Mouse (Mus musculus): Measurements from ENCODE around the gene Grk6. TPM values are rescaled to one million over a fixed set of nuclear protein-coding genes. Genes with fewer than 3 reads are reported as not detected.

Gene Grk6
- polyA plus RNA-seq (2014; fragmentation: Nextera tagmentation; extraction: Ambion mirVana): 42.0 and 52.3 TPM in 2 replicates

GRCm38 (mm10) chr13:55444937-55445315 is at the start of gene Grk6:
Grk6 (plus strand) TSS chr13:55445072.
- Histone ChIP-seq H3K27ac (ENCODE audit: low read depth, low read length) (peak within 1 kb of the TSS; percentile 83), H3K4me2 (peak within 1 kb of the TSS; percentile 84), H3K9me3 (ENCODE audit: control insufficient read depth, low read length) (no peaks in the 10 kb centered on the region), H3K4me3 (ENCODE audit: low read depth, low read length) (peak within 1 kb of the TSS; percentile 73), H3K27me3 (ENCODE audit: control insufficient read depth, insufficient read depth, low read length) (no peaks in the 10 kb centered on the region), H3K9ac (ENCODE audit: low read length) (peak within 1 kb of the TSS; percentile 94), H3K4me1 (ENCODE audit: control insufficient read depth, insufficient read depth, low read length) (peaks cover 18% of the 10 kb centered on the region), H3K36me3 (ENCODE audit: control insufficient read depth, insufficient read depth, low read length) (no peaks in the 10 kb centered on the region)
- ATAC-seq (ENCODE audit: low FRiP score) (peak; percentile 97), DNase-seq (ENCODE audit: low spot score, missing footprints) (peak; percentile 100)
- WGBS: under 1% methylated on average over 34 of the region's 35 CpGs

- no peaks in the 10 kb centered on the region for H3K4me1 ChIP-seq (ENCODE audit: control insufficient read depth, insufficient read depth, low read length)
- H3K36me3 ChIP-seq (ENCODE audit: control insufficient read depth, insufficient read depth, low read length): no peaks in the 10 kb centered on the region
- no peaks in the 10 kb centered on the region for H3K9me3 ChIP-seq (ENCODE audit: control insufficient read depth, low read length)
- H3K27me3 ChIP-seq (ENCODE audit: control insufficient read depth, insufficient read depth, low read length): no peaks in the 10 kb centered on the region
- H3K27ac ChIP-seq (ENCODE audit: low read depth, low read length): no peak within 1 kb of the TSS
- H3K4me3 ChIP-seq (ENCODE audit: low read depth, low read length): no peak within 1 kb of the TSS
- H3K4me2 ChIP-seq: no peak within 1 kb of the TSS
- no peak for DNase-seq (ENCODE audit: low spot score, missing footprints)
- no peak within 1 kb of the TSS for H3K9ac ChIP-seq (ENCODE audit: low read length)
- ATAC-seq (ENCODE audit: low FRiP score): no peak
- WGBS: 92% methylated on average over 1 of the region's 1 CpGs
Observed at GRCm38 (mm10) chr13:55398088-55398487, 46.8 kb upstream of the Grk6 start, which contains the start of gene Slc34a1. Slc34a1 (plus strand) TSS chr13:55398187.

GRCm38 (mm10) chr13:55399300-55400038 is 45.4 kb upstream of the Grk6 start:
- H3K27ac ChIP-seq (ENCODE audit: low read depth, low read length): no peak overlapping the region
- no peaks in the 10 kb centered on the region for H3K4me1 ChIP-seq (ENCODE audit: control insufficient read depth, insufficient read depth, low read length)
- DNase-seq (ENCODE audit: low spot score, missing footprints) (peak; percentile 21), ATAC-seq (ENCODE audit: low FRiP score) (no peak)
- H3K9me3 ChIP-seq (ENCODE audit: control insufficient read depth, low read length): no peaks in the 10 kb centered on the region
- no peaks in the 10 kb centered on the region for H3K27me3 ChIP-seq (ENCODE audit: control insufficient read depth, insufficient read depth, low read length)
- WGBS: 71% methylated on average over 5 of the region's 5 CpGs
- no peak overlapping the region for H3K4me3 ChIP-seq (ENCODE audit: low read depth, low read length)
- H3K4me2 ChIP-seq: no peak overlapping the region
- H3K9ac ChIP-seq (ENCODE audit: low read length): no peak overlapping the region
- no peaks in the 10 kb centered on the region for H3K36me3 ChIP-seq (ENCODE audit: control insufficient read depth, insufficient read depth, low read length)

GRCm38 (mm10) chr13:55400039-55400346 is 44.9 kb upstream of the Grk6 start:
- DNase-seq (ENCODE audit: low spot score, missing footprints) (no peak), ATAC-seq (ENCODE audit: low FRiP score) (no peak)
- H3K9me3 ChIP-seq (ENCODE audit: control insufficient read depth, low read length): no peaks in the 10 kb centered on the region
- H3K27me3 ChIP-seq (ENCODE audit: control insufficient read depth, insufficient read depth, low read length): no peaks in the 10 kb centered on the region
- H3K27ac ChIP-seq (ENCODE audit: low read depth, low read length): no peak overlapping the region
- no peaks in the 10 kb centered on the region for H3K36me3 ChIP-seq (ENCODE audit: control insufficient read depth, insufficient read depth, low read length)
- H3K4me1 ChIP-seq (ENCODE audit: control insufficient read depth, insufficient read depth, low read length): no peaks in the 10 kb centered on the region
- no peak overlapping the region for H3K9ac ChIP-seq (ENCODE audit: low read length)
- no peak overlapping the region for H3K4me3 ChIP-seq (ENCODE audit: low read depth, low read length)
- 87% methylated on average over 1 of the region's 1 CpGs for WGBS
- H3K4me2 ChIP-seq: no peak overlapping the region

GRCm38 (mm10) chr13:55403266-55403665 is 41.6 kb upstream of the Grk6 start:
- WGBS: 70% methylated on average over 7 of the region's 7 CpGs
- Histone ChIP-seq H3K9ac (ENCODE audit: low read length) (no peak overlapping the region), H3K27me3 (ENCODE audit: control insufficient read depth, insufficient read depth, low read length) (no peaks in the 10 kb centered on the region), H3K4me2 (no peak overlapping the region), H3K4me1 (ENCODE audit: control insufficient read depth, insufficient read depth, low read length) (peaks cover 5% of the 10 kb centered on the region; the same call in 1 of the 2 replicates), H3K9me3 (ENCODE audit: control insufficient read depth, low read length) (no peaks in the 10 kb centered on the region), H3K4me3 (ENCODE audit: low read depth, low read length) (no peak overlapping the region), H3K36me3 (ENCODE audit: control insufficient read depth, insufficient read depth, low read length) (no peaks in the 10 kb centered on the region), H3K27ac (ENCODE audit: low read depth, low read length) (no peak overlapping the region)
- DNase-seq (ENCODE audit: low spot score, missing footprints) (peak; percentile 65), ATAC-seq (ENCODE audit: low FRiP score) (no peak)

- no peak overlapping the region for H3K27ac ChIP-seq (ENCODE audit: low read depth, low read length)
- no peaks in the 10 kb centered on the region for H3K36me3 ChIP-seq (ENCODE audit: control insufficient read depth, insufficient read depth, low read length)
- peaks cover 5% of the 10 kb centered on the region; the same call in 1 of the 2 replicates for H3K4me1 ChIP-seq (ENCODE audit: control insufficient read depth, insufficient read depth, low read length)
- H3K27me3 ChIP-seq (ENCODE audit: control insufficient read depth, insufficient read depth, low read length): no peaks in the 10 kb centered on the region
- no peak overlapping the region for H3K9ac ChIP-seq (ENCODE audit: low read length)
- H3K4me2 ChIP-seq: no peak overlapping the region
- 82% methylated on average over 15 of the region's 15 CpGs for WGBS
- H3K4me3 ChIP-seq (ENCODE audit: low read depth, low read length): no peak overlapping the region
- ATAC-seq (ENCODE audit: low FRiP score) (no peak), DNase-seq (ENCODE audit: low spot score, missing footprints) (peak; percentile 75)
- no peaks in the 10 kb centered on the region for H3K9me3 ChIP-seq (ENCODE audit: control insufficient read depth, low read length)
Observed at GRCm38 (mm10) chr13:55403935-55404852, 40.7 kb upstream of the Grk6 start.

- Histone ChIP-seq H3K4me3 (ENCODE audit: low read depth, low read length) (no peak overlapping the region), H3K27ac (ENCODE audit: low read depth, low read length) (no peak overlapping the region), H3K4me2 (no peak overlapping the region), H3K9ac (ENCODE audit: low read length) (peak overlapping the region; percentile 66), H3K9me3 (ENCODE audit: control insufficient read depth, low read length) (no peaks in the 10 kb centered on the region), H3K36me3 (ENCODE audit: control insufficient read depth, insufficient read depth, low read length) (no peaks in the 10 kb centered on the region), H3K27me3 (ENCODE audit: control insufficient read depth, insufficient read depth, low read length) (no peaks in the 10 kb centered on the region), H3K4me1 (ENCODE audit: control insufficient read depth, insufficient read depth, low read length) (peaks cover 5% of the 10 kb centered on the region; the same call in 1 of the 2 replicates)
- 18% methylated on average over 11 of the region's 11 CpGs for WGBS
- DNase-seq (ENCODE audit: low spot score, missing footprints) (peak; percentile 98), ATAC-seq (ENCODE audit: low FRiP score) (peak; percentile 92)
Observed at GRCm38 (mm10) chr13:55404853-55405782, 39.8 kb upstream of the Grk6 start.

GRCm38 (mm10) chr13:55405783-55406390 is 39.0 kb upstream of the Grk6 start:
- peak overlapping the region; percentile 6; the same call in 1 of the 2 replicates for H3K27ac ChIP-seq (ENCODE audit: low read depth, low read length)
- peak; percentile 91 for DNase-seq (ENCODE audit: low spot score, missing footprints)
- H3K4me1 ChIP-seq (ENCODE audit: control insufficient read depth, insufficient read depth, low read length): peaks cover 5% of the 10 kb centered on the region; the same call in 1 of the 2 replicates
- no peak overlapping the region for H3K4me2 ChIP-seq
- H3K27me3 ChIP-seq (ENCODE audit: control insufficient read depth, insufficient read depth, low read length): no peaks in the 10 kb centered on the region
- no peaks in the 10 kb centered on the region for H3K9me3 ChIP-seq (ENCODE audit: control insufficient read depth, low read length)
- H3K4me3 ChIP-seq (ENCODE audit: low read depth, low read length): no peak overlapping the region
- H3K36me3 ChIP-seq (ENCODE audit: control insufficient read depth, insufficient read depth, low read length): no peaks in the 10 kb centered on the region
- ATAC-seq (ENCODE audit: low FRiP score): peak; percentile 51
- 59% methylated on average over 13 of the region's 13 CpGs for WGBS
- peak overlapping the region; percentile 66 for H3K9ac ChIP-seq (ENCODE audit: low read length)

Data from midbrain, embryonic 11.5 days (tissue).